Mouse (Mus musculus): ENCODE measurements around the gene Cacng3.

Gene Cacng3

GRCm38 (mm10) chr7:122723358-122723876 lies 53.1 kb downstream of the Cacng3 start:
- DNase-seq (ENCODE audit: low read depth), result no peak

- DNase-seq (ENCODE audit: low read depth), result no peak
These were observed 56.1 kb downstream of the Cacng3 start for GRCm38 (mm10) chr7:122726376-122726775.

- DNase-seq (ENCODE audit: low read depth), result no peak
These were observed 57.9 kb downstream of the Cacng3 start for GRCm38 (mm10) chr7:122728186-122728585.

- no peak for DNase-seq (ENCODE audit: low read depth)
These were observed 58.6 kb downstream of the Cacng3 start for GRCm38 (mm10) chr7:122728846-122729245.

- DNase-seq (ENCODE audit: low read depth), result no peak
These were observed 65.0 kb downstream of the Cacng3 start for GRCm38 (mm10) chr7:122735323-122735722.

- no peak for DNase-seq (ENCODE audit: low read depth)
These were observed 68.2 kb downstream of the Cacng3 start for GRCm38 (mm10) chr7:122738541-122738940.

- no peak for DNase-seq (ENCODE audit: low read depth)
These were observed 70.4 kb downstream of the Cacng3 start for GRCm38 (mm10) chr7:122740663-122741062.

- DNase-seq (ENCODE audit: low read depth), result no peak
These were observed 85.8 kb downstream of the Cacng3 start for GRCm38 (mm10) chr7:122755920-122756603.

- DNase-seq (ENCODE audit: low read depth), result no peak
These were observed 88.4 kb downstream of the Cacng3 start for GRCm38 (mm10) chr7:122758645-122759044.

GRCm38 (mm10) chr7:122764506-122764905 lies 94.2 kb downstream of the Cacng3 start:
- DNase-seq (ENCODE audit: low read depth), result no peak

GRCm38 (mm10) chr7:122768292-122769020 lies 98.2 kb downstream of the Cacng3 start:
- DNase-seq (ENCODE audit: low read depth), result no peak

- no peak for DNase-seq (ENCODE audit: low read depth)
These were observed 109.3 kb downstream of the Cacng3 start for GRCm38 (mm10) chr7:122779601-122780000.

- no peak for DNase-seq (ENCODE audit: low read depth)
These were observed 119.6 kb downstream of the Cacng3 start for GRCm38 (mm10) chr7:122789929-122790328.

GRCm38 (mm10) chr7:122793655-122794346 lies 123.5 kb downstream of the Cacng3 start:
- no peak for DNase-seq (ENCODE audit: low read depth)

GRCm38 (mm10) chr7:122795140-122795539 lies 124.8 kb downstream of the Cacng3 start:
- no peak for DNase-seq (ENCODE audit: low read depth)

GRCm38 (mm10) chr7:122800821-122801220 lies 130.5 kb downstream of the Cacng3 start:
- no peak for DNase-seq (ENCODE audit: low read depth)

- no peak for DNase-seq (ENCODE audit: low read depth)
These were observed 133.7 kb downstream of the Cacng3 start for GRCm38 (mm10) chr7:122803839-122804496.

- no peak for DNase-seq (ENCODE audit: low read depth)
These were observed 136.2 kb downstream of the Cacng3 start for GRCm38 (mm10) chr7:122806531-122806930.

GRCm38 (mm10) chr7:122813724-122814123 lies 143.4 kb downstream of the Cacng3 start:
- no peak for DNase-seq (ENCODE audit: low read depth)

GRCm38 (mm10) chr7:122817565-122817964 lies 147.3 kb downstream of the Cacng3 start:
- no peak for DNase-seq (ENCODE audit: low read depth)
